Mouse (Mus musculus) gastrocnemius, adult 8-10 months (tissue): ENCODE measurements around the gene Cfap221. TPM values are rescaled to one million over a fixed set of nuclear protein-coding genes. Genes with fewer than 3 reads are reported as not detected.
A peak's percentile ranks its signal among the peaks of the same experiment; 100 is the strongest.

Experiments used
- DNase-seq, 2 experiments: peaks; one replicate each; pipeline ENCODE4 v3.0.0; 2022; ENCODE audit warnings: low spot score in 2 of 2
- total RNA-seq, 4 experiments: library from RNA; stranded (reverse); gene quantifications; 2 replicates each; pipeline ENCODE4 v1.2.4; 2022

The Cfap221 gene
- total RNA-seq, result not detected

- DNase-seq, result peak in 1 of 2 experiments; percentile 6
Observed at GRCm38 (mm10) chr1:119996798-119997581, at the start of gene Cfap221. Gene Cfap221 (minus strand): TSS chr1:119997234.

GRCm38 (mm10) chr1:120044584-120044983 lies 47.5 kb upstream of the Cfap221 start:
- no peak for DNase-seq

- no peak for DNase-seq
Observed at GRCm38 (mm10) chr1:120042421-120042820, 45.4 kb upstream of the Cfap221 start.

GRCm38 (mm10) chr1:120038594-120038993 lies 41.6 kb upstream of the Cfap221 start:
- no peak for DNase-seq

DNA sequence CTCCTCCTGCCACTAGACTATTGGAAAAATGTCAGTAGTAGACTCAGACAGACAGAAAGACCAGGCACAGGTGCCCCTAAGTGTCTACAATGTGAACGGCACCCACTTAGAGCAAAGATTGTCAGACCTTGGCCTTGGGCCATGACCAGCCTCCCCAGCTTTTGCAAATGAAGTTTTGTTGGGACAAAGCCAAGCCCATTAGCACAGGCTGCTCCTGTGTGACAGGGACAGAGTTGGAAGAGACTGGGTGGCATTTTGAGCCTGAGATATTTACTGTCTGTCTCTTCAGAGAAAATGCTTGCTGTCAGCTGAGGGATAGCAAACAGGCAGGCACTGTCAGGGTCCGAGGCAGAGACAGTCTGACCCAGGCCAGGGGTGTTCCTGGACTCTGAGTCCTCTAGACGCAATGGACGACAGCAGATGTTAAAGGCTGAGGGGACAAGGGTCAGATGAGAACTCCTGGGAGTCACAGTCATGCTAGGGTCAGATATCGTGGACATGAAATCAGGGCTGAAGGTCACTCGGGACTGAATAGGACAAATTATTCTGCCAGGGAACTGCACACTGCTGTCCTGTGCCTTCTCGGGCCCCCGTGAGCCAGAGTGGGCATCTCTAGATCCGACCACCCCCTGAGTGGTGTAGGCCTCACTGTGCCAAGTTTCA lies 40.1 kb upstream of the Cfap221 start:
- no peak for DNase-seq

DNA sequence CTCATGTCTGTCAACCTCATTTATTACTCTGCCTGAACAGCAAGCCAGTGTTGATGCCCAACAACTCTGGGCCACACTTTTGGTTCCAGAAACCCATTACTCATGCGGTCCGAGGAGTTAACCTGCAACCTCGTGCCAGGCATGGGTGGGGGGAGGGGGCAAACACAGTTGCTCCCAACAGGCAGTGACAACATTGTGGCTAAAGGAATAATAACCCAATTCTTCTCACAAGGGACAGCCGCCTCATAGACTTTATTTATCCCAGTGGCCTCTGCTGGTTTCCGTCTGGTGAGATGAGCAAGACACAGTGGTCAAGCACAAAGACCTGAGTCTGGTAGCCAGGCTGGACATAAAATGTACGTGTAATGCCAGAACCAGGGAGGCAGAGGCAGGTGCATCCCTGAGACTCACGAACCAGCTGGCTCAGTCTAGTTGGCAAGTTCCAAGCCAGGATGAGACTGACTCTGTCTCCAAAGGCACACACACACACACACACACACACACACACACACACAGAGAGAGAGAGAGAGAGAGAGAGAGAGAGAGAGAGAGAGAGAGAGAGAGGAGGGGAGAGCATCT lies 38.5 kb upstream of the Cfap221 start:
- no peak for DNase-seq

GRCm38 (mm10) chr1:120034793-120035192 lies 37.8 kb upstream of the Cfap221 start:
- no peak for DNase-seq

GRCm38 (mm10) chr1:120033469-120033854 lies 36.4 kb upstream of the Cfap221 start:
- DNase-seq, result no peak

DNA sequence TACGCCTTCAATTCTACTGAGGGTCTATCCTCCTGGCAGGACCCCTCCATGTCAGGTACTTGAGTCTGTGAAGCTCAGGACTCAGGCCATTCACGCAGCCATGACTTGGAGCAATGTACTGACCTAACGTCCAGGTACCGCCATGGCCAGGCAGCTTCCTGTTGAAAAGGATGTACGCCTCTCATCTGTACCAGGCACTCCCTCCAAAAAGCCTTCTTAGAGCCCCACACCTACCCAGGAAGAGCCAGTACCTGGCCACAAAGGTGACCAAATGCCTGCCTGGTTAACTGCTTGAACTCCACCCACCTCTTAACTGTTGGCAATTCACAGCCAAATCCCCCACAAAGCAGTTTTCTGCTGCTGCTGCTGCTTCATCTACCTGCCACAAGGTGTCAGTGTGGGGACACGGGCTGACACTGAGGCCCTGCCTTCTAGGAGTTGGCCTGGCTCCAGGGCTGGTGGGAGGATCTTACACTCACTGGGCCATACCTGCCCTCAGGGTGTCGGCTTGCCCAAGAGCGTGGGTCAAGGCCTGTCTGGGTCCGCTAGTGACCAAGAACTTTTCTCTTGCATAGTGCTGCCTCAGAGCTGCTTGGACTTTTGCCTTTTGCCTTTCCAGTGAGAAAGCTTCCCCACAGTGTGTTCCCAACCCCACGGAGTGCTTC lies 35.9 kb upstream of the Cfap221 start:
- peak; percentile 53 to 66 for DNase-seq

DNA sequence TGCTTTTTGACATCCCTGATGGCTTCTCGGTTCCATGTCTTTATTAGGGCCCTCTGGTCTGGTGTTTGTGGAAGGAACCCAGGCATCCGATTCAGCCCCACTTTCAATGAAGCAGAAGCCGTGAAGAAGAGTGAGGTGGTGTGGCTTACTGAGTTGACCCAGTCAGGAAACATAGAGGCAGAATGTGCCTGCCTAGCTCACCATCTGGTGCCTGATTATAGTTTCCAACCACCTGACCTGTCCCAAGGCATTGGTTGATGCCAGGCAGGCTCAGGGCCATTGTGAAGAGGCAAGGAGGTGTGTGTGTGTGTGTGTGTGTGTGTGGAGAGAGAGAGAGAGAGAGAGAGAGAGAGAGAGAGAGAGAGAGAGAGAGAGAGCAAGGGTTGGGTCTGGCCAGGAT lies 33.4 kb upstream of the Cfap221 start:
- no peak for DNase-seq

- DNase-seq, result peak in 1 of 2 experiments; percentile 39
Observed at GRCm38 (mm10) chr1:120027693-120028092, 30.7 kb upstream of the Cfap221 start.

DNA sequence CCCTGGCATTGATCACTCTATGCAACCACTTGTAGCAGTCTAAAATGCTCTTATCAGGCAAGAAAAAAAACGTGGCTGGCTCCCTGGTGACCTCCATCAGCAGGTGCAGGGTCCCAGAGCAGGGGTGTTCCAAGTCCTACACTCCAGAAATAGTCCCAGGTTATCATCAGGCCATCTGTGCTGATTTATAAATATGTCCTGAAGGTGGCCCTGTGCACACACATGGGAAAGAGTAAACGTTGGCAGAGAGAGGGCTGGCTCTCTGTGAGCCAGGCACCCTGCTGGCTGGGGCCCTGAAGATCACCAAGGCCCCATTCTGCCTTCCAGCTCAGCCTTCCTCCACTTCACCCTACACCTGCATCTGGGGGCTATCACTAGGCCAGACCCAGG lies 28.0 kb upstream of the Cfap221 start:
- peak in 1 of 2 experiments; percentile 27 for DNase-seq

GRCm38 (mm10) chr1:120024331-120025049 lies 27.5 kb upstream of the Cfap221 start:
- DNase-seq, result no peak

DNA sequence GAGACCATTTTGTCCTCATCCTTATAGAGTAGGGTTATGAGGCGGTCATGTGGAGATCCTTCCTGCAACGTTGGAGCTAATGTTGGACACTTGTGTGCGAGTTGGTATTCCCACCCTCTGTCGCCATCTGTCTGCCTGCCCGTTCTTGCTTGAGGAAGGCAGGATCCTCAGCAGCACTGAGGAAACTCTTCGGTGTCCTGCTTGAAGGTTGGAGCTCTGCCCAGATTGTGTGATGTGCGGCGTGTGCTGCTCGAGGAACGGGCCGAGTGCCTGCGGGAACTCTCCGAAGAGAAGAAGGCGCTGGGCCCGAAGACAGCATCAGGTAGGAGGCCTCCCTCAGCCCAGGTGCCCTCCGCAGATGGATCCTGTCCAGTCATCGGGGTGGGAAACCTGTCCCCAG lies 24.9 kb upstream of the Cfap221 start:
- no peak for DNase-seq

DNA sequence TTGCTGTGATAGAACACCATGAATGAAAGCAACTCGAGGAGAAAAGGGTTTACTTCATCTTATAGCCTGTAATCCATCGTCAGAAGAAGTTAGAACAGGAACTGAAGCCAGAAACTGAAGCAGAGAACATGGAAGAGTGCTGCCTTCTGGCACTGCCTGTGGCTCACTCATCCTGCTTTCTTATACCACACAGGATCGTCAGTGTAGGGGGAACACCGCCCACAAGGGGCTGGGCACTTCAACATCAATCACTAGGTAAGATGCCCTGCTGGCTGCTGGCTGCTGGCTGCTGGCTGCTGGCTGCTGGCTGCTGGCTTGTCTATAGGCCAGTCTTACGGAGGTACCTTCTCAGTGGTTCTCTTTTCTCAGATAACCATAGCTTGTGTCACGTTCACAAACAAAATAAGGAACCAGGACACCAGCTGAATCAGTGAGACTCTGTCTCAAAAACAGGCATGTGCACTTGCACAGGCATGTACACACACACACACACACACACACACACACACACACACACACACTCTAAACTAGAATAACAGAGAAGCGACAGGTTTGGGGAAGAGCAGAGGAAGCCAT lies 23.4 kb upstream of the Cfap221 start:
- DNase-seq, result no peak

DNA sequence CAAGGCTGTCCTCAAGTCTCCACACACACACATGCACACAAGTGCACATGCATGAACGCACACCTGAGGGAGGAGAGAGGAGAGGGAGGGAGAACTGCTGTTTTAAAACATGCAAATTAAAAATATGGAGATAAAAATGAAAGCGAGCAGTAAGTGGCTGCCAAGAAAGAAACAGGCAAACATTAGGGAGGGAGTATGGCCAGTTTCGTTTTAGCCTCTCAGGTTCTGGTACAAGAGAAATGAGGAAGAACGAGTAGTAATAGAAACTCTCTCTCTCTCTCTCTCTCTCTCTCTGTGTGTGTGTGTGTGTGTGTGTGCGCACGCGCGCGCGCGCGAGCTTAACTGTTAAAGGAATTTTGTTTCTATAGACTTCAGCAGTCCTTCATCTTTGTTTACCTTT lies 22.4 kb upstream of the Cfap221 start:
- no peak for DNase-seq

- DNase-seq, result no peak
Observed at GRCm38 (mm10) chr1:120018900-120019299, 21.9 kb upstream of the Cfap221 start.

DNA sequence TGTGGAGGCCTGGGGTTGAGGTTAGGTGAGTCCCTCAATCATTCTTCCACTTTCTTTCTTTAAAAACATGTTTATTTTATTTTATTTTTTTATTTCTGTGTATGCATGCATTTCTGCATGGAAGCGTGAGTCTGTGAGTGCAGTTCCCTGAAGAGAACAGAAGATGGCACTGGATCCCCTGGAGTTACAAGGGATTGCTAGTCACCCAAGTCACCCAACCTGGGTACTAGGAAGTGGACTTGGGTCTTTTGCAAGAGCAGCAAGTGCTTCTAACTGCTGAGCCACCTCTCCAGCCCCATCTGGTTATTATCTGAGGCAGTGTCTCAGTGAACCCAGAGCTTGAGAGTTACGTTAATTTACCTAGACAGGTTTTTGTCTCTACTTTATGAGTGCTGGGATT lies 19.2 kb upstream of the Cfap221 start:
- DNase-seq, result no peak

GRCm38 (mm10) chr1:120013111-120013510 lies 16.1 kb upstream of the Cfap221 start:
- peak; percentile 23 to 33 for DNase-seq

DNA sequence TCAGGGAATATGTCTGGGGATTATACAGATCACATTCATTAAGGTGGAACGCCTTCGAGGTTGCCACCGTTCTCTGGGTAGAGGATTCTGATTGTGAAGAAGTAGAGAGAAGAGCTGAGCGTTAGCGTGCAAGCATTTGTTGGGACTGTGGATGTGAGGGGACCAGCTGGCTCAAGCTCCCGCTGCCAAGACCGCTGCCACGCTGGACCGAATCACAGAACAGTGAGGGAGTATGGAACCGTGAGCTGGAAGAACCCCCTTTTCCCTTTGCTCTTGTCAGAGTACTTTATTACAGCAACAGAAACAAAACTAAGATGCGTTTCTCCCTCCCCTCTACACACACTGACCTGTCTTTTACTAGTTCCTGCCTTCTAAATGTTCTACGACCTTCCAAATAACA lies 15.6 kb upstream of the Cfap221 start:
- DNase-seq, result no peak
